Mouse (Mus musculus) 3134 (cell line): Measurements from ENCODE around the gene Cep170.

Source experiments
- DNase-seq: peaks from one replicate; pipeline ENCODE4 v3.0.0-alpha.2; 2011; ENCODE audit warnings: low spot score; ENCODE audit not compliant: insufficient read length; ENCODE audit errors: extremely low read depth

Cep170 gene

GRCm38 (mm10) chr1:176826186-176826585 lies 12.3 kb upstream of the Cep170 start:
- no peak for DNase-seq

GRCm38 (mm10) chr1:176825084-176825483 lies 11.2 kb upstream of the Cep170 start:
- no peak for DNase-seq

DNA sequence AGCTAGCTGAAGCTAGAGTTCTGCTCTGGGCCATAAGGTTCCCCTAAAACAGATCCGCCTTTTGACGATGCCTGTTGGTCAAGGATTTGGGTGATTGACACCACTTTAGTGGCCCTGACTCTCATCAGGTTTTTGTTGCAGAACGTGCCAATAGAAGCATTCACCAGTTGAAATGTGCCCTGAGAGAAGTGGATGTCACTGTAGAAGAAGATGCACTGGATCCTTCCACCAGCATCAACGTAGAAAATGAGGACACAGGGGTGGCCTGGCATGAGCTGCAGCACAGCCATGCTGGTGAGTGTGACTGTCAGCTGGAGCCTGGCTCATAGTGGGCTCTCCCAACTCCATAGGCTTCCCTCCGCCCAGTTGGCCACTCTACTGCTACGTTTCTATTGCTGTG lies 10.7 kb upstream of the Cep170 start:
- DNase-seq: no peak

DNA sequence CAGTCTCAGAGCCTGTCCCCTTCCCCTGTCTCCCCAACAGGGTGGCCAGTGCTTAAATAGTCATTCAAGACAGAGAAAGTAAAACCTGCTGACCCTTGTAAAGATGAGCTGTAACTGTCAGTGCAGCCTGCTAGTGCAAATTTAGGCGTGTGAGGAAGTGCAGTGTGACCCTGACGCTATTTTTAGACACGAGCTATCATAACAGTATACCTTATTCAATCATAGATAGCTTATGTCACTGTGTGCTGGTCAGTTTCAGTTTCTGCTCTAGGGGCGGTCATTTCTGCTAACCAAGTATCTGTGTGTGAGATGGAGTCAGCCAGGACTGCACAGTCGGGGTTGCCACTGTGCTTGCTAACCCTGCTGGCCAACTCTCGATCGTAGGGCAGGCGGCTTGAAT lies 10.0 kb upstream of the Cep170 start:
- no peak for DNase-seq

- DNase-seq: no peak
Measured at GRCm38 (mm10) chr1:176822949-176823348, 9.1 kb upstream of the Cep170 start.

DNA sequence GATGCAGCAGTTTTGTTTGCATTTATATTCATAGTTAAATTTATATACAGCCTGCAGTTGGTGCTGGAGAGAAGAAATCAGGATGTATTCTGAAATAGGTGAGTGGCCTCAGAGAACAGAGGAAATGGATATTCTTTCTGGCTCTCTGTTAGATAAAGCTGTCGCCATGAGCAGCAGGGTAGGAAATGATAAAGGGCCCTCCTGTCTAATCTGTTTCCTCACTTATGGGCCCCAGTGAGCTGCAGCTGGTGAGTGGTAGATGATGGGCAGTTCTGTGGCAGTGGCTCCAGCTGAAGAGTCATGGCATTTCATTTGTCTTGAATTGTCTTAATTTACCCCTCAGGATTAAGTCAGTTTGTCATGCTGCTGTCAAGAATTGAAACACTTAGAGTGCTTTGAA lies 8.1 kb upstream of the Cep170 start:
- DNase-seq: no peak

DNA sequence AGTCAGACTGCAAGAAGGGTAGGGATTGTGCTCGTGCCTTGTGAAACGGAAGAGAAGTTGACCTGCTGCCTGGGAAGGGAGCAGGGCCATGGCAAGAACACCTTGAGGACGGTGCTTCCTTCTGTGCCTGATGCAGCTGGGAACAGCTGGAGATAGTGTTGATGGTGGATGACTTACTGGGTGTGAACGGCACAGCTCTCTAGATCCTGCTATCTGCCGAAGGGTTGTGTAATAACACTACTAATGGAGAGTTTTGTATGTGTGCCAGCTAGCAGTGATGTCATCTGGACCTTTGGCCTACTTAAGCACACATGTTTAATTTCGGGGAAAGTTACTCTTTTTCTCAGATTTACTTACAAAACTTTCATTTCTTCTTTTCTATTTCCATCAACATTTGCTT lies 4.9 kb upstream of the Cep170 start:
- peak; percentile 69 for DNase-seq

DNA sequence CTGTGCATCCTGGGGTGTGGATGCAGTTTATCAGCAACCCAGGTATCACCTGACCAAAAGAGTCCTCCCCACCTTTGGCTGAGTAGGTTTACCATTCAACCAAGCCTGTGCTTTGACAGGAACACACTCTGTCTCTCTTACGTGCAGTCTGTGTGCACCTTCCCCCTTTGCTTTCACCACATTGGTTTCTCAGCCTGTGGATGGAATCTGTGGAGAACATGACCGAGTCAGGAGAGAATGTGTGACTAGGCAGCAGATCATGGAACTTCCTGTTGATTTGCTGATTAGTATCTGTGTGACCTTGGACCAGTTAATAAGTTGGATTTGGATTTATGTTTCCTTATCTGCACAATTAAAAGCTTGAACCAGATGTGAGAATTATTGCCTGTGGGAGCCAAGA lies 4.3 kb upstream of the Cep170 start:
- peak; percentile 39 for DNase-seq

DNA sequence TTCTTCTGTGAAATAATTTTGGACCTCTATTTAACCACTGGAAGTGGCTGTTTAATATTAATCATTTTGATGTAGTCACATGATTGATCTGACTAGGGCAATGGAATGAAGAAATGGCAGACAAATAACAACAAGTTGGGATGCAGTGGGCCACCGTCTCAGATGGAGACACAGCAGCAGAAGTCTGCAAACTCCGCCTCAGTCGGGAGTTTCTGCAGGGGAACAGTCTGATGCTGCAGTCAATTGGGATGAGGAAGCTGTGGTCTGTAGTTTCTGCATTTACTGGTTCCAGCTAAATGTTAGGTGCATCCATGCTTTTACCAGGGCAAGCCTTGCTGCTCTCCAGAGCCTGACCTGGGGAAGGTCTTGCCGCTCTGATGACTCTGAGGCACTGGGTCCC lies 2.9 kb upstream of the Cep170 start:
- DNase-seq: no peak

DNA sequence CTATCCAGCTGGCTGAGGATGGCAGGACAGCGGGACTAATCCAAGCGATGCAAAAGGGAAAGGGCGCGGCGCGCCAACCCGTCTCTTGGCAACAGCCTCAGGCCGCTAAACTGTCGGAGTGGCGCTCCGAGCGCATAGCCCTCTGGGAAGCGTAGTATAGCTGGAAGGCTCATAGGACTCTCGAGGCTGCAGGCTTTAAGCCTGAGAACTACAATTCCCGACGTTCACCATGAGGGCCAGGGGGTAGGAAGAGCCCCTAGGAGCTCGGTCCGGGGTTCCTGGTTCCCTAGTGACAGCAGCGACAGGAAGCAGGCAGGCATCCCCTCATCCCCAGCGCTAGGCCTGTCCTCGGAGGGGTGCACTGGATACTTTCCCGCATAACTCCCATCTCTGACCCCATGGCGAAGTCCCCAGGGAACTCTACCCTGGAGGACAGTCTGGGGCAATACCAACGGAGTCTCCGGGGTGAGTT lies 760 bp upstream of the Cep170 start, which contains the start of gene Sdccag8:
Sdccag8 (plus strand) TSS at position 70 of the 472 bp plus-strand sequence.
- DNase-seq: peak; percentile 96

DNA sequence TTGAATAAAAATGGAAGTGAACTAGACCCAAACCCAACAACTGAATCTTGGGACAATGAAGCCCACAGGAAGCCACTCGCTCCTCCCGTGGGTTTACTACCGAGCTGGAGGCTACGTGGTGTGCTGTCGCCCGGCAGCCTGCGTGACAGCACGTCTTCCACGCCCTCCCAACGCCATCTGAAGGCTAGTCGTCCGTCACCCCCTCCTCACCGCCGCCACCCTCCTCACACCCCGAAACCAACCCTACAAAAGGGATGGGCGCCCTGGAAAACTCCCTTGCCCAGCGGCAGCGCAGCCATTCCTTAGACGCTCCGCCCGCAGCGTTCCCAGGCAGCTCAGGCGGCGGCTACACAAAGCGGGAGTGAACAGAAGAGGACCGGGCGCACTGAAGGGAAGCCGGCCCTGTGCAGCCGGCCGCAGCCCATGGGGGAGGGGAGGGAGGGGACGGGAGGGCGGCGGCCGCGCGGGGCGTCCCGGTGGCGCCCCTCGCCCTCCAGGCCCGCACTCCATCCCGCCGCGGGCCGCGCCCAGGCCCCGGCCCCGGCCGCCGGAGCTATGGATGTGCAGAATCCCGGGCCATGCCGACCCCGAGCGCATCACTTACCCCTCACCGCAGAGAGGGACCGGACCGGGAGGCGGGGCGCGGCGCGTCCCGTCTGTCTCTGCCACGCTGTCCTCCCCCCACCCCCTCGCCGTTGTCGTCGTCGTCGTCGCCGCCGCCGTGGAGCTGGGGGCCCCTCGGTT lies 403 bp downstream of the Cep170 start:
- peak; percentile 86 for DNase-seq

- DNase-seq: no peak
Measured at GRCm38 (mm10) chr1:176812491-176813291, 1.2 kb downstream of the Cep170 start.

DNA sequence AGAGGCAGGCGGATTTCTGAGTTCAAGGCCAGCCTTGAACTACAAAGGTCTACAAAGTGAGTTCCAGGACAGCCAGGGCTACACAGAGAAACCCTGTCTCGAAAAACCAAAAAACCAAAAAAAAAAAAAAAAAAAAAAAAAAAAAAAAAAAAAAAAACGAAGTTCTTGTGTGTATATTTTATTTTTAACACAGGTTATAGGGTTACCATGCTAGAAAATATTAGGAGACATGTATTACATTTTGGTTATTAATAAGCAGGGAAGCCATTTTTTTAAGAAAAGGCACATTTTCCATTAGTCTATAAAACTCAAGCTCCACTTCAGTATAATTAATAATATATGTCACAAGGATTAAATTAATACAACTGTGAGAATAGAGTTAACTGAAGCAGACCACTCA lies 2.0 kb downstream of the Cep170 start:
- no peak for DNase-seq

- no peak for DNase-seq
Measured at GRCm38 (mm10) chr1:176810161-176810560, 3.7 kb downstream of the Cep170 start.

DNA sequence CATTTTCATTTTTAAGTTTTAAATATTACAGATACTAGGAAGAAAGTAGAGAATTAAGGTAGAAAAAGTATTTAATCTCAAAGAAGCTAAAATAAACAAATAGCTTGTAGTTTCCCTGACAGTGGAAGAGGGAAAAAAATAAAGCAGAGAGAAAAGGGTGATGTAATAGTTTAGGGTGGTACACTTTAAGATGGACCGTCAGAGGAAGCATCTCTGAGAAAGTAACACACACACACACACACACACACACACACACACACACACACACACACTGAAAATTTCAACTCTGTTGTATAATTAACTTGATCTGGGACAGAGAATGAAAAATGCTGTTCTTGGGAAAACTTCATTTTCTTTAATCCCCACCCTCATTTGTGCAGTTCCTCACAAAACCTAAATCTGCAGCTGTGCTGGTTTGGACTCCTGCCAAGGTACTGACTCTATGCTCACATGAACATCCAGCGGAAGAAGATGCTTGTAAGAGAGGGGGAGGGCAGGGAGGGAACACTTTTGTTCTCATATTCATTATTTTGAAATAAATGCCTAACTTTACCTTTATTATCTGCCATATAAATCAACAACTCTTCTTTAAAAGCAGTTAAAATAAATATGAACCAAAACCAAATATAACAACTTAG lies 13.0 kb downstream of the Cep170 start:
- DNase-seq: peak; percentile 55

DNA sequence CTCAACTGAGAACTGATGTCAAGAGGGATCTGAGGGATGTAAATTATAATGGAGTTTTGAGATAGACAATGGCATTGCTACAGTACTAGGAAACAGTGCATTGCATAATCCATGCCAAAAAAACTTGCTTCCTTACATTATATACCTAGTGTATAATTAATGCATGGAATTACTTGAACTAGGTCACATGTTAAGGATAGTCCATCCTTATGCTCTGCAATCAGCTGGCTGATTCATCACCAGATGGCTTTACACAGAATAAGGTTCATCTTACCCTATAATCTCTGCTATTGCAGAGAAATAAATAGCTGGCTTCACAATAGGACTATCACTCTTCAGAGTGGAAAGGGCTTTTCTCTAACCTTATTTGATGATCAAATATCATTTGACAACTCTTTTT lies 15.2 kb downstream of the Cep170 start:
- no peak for DNase-seq

DNA sequence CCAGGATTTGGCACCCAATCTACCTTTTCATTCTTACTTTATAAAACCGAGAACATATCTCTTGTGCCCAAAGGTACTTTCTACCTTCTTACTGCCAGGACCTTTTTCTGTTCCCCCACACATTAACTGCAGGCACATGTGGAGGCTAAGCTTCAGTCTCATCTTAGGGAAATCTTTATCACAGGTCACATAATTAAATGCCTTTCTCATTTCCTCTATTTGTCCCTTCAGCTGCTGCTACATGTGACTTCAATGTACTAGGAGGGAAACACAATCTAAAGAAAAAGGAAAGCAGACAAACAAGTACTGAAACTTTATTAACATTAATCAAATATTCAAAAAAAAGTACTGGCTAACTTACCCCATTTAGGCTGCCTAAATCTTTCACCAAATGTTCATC lies 21.7 kb downstream of the Cep170 start:
- no peak for DNase-seq

GRCm38 (mm10) chr1:176789326-176789725 lies 24.5 kb downstream of the Cep170 start:
- no peak for DNase-seq

DNA sequence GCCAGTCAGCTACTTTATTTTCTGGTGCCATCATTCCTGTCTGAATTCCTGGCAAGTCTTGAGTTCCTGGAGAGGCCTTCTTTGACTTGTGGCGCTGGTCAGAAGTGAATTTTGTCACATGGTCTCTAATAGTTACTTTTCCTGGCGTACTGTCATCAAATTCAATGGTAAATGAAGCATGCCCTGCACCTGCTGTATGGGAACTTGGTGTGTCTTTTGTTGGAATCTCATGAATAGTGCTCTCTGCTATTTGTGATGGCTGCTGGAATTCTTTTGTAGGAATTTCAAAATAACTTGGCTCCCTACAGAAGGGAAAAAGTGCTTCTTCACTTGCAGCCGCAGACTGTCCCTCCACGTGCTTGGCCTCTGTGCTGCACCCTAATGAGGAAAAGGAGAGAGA lies 39.3 kb downstream of the Cep170 start:
- no peak for DNase-seq

DNA sequence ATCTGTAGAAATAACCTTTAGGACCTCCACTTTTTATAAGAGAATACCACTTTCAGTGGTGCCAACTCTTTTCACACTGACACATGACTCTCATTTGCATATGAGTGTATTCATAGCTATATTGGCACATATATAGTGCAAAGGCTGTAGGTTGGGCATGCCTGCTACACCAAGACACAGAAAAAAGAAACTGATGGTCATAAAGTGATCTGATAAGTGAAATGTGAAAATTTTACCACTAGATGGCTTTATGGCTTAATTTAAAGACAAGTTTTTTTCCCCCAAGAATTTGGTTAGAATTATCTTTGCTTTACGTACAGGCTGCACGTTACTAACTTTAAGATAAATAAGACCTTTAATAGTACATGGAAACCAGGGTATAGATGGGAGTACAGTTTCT lies 51.6 kb downstream of the Cep170 start:
- no peak for DNase-seq

DNA sequence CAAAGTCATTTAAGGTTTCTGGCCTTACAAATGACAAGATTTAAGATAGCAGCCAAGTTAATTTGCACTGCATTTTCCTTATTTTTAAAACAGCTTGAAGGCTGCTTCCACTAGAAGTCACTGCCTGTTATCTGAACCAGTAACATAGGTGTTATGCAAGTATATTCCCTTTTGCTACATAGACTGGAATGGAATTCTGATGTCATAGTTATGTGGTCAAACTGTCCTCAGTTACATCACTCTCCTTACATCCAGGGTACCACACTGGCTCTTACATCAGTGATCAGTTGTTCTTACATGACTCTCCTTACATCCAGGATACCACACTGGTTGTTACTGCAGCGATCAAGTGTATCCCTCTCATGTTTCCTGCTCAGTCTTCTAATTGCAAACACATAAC lies 53.2 kb downstream of the Cep170 start:
- no peak for DNase-seq
